Mouse (Mus musculus) liver, embryonic 16.5 days (tissue): Measurements from ENCODE around the gene Uvrag. TPM values are rescaled to one million over a fixed set of nuclear protein-coding genes. Genes with fewer than 3 reads are reported as not detected.

Experiments
- ATAC-seq: fragments of 200-750 bp; cut with Nextera tagmentation; 2 replicates; pipeline ENCODE4 v1.8.0; 2017; ENCODE audit warnings: low read depth, mild to moderate bottlenecking, moderate number of reproducible peaks, moderate library complexity
- H3K27ac ChIP-seq: fragments of 300-500 bp; sonication (generic); 2 replicates; pipeline ENCODE4 v1.5.1; 2014; ENCODE audit warnings: mild to moderate bottlenecking, low read length
- H3K27me3 ChIP-seq: fragments of 300-500 bp; sonication (generic); 2 replicates; pipeline ENCODE4 v1.6.1; 2014; ENCODE audit warnings: low read depth, low read length, mixed read lengths; ENCODE audit not compliant: control insufficient read depth, insufficient read depth
- H3K36me3 ChIP-seq: fragments of 300-500 bp; sonication (generic); 2 replicates; pipeline ENCODE4 v1.6.1; 2014; ENCODE audit warnings: mild to moderate bottlenecking; ENCODE audit not compliant: control insufficient read depth, insufficient read depth
- H3K4me1 ChIP-seq: fragments of 300-500 bp; sonication (generic); 2 replicates; pipeline ENCODE4 v1.6.1; 2014; ENCODE audit warnings: low read depth, low read length, mixed read lengths; ENCODE audit not compliant: control insufficient read depth
- H3K4me2 ChIP-seq: fragments of 300-500 bp; sonication (generic); 2 replicates; pipeline ENCODE4 v1.6.1; 2014; ENCODE audit warnings: low read depth, low read length, mixed read lengths
- H3K4me3 ChIP-seq: fragments of 300-500 bp; sonication (generic); 2 replicates; pipeline ENCODE4 v1.5.1; 2014; ENCODE audit warnings: low read depth, mild to moderate bottlenecking, low read length
- H3K9ac ChIP-seq: fragments of 300-500 bp; sonication (generic); 2 replicates; pipeline ENCODE4 v1.6.1; 2014; ENCODE audit warnings: low read depth, low read length
- H3K9me3 ChIP-seq: fragments of 300-500 bp; sonication (generic); replicated peaks from 2 replicates; pipeline ENCODE4 v1.6.1; 2016; ENCODE audit warnings: low read length; ENCODE audit not compliant: control insufficient read depth
- WGBS: fragments of 180-500 bp; shearing (Covaris S2); extraction: QIAGEN DNeasy Blood & Tissue Kit; methylation state at CpG from one replicate; pipeline ENCODE4 v1.1.7; 2014; ENCODE audit not compliant: insufficient replicate concordance; 5-methylcytosine and 5-hydroxymethylcytosine counted together
- polyA plus RNA-seq: library from polyadenylated mRNA; unstranded; fragments of >200 nt; fragmentation: Nextera tagmentation; extraction: Ambion mirVana; gene quantifications from 2 replicates; pipeline ENCODE4 v1.2.1, GENCODE M21; 2015

The Uvrag gene
- polyA plus RNA-seq, 1 experiment from 2014 or later, result 8.2 TPM

GRCm38 (mm10) chr7:99120865-99121521, 19.9 kb downstream of the Uvrag start:
- Histone ChIP-seq H3K36me3 (no peaks in the 10 kb centered on the region), H3K4me3 (no peak overlapping the region), H3K27me3 (no peaks in the 10 kb centered on the region), H3K27ac (peak overlapping the region; percentile 70), H3K9me3 (peaks cover 2% of the 10 kb centered on the region), H3K4me2 (no peak overlapping the region), H3K9ac (no peak overlapping the region), H3K4me1 (peaks cover 13% of the 10 kb centered on the region)
- peak; percentile 70 for ATAC-seq
- 35% methylated on average over 5 of the region's 5 CpGs for WGBS

- Histone ChIP-seq H3K9ac (no peak overlapping the region), H3K4me2 (no peak overlapping the region), H3K9me3 (peaks cover 2% of the 10 kb centered on the region), H3K27ac (no peak overlapping the region), H3K36me3 (no peaks in the 10 kb centered on the region), H3K4me3 (no peak overlapping the region), H3K27me3 (no peaks in the 10 kb centered on the region), H3K4me1 (peaks cover 13% of the 10 kb centered on the region)
- WGBS, result 32% methylated on average over 4 of the region's 4 CpGs
- no peak for ATAC-seq
Measured at GRCm38 (mm10) chr7:99120082-99120481, 20.9 kb downstream of the Uvrag start.

DNA sequence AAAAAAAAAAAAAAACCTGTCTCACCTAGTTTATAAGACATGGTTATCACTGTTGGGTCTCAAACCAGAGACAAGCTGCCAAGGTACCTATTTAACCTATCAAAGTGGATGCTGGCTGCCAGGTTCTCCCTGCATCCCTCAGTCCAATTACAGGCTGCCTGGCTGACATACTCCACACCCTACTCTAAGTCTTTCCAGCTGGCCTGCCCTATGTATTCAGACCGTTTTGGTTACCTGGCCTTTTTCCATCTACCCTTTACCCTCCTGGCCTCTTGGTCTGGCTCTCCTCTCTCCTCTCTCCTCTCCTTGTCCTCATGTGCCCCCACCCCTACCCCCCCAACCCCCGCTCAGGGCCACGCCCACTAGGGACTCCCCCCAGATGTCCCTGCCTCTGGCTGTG, 24.2 kb downstream of the Uvrag start:
- 58% methylated on average over 3 of the region's 3 CpGs for WGBS
- Histone ChIP-seq H3K36me3 (no peaks in the 10 kb centered on the region), H3K9me3 (no peaks in the 10 kb centered on the region), H3K4me2 (no peak overlapping the region), H3K27me3 (no peaks in the 10 kb centered on the region), H3K9ac (no peak overlapping the region), H3K4me1 (peaks cover 3% of the 10 kb centered on the region), H3K4me3 (no peak overlapping the region), H3K27ac (no peak overlapping the region)
- no peak for ATAC-seq

- Histone ChIP-seq H3K9me3 (no peaks in the 10 kb centered on the region), H3K36me3 (no peaks in the 10 kb centered on the region), H3K4me2 (no peak overlapping the region), H3K4me3 (no peak overlapping the region), H3K27ac (no peak overlapping the region), H3K4me1 (no peaks in the 10 kb centered on the region; the same call in none of the 2 replicates), H3K27me3 (no peaks in the 10 kb centered on the region), H3K9ac (no peak overlapping the region)
- no peak for ATAC-seq
- 76% methylated on average over 16 of the region's 16 CpGs for WGBS
Measured at GRCm38 (mm10) chr7:99114006-99114726, 26.8 kb downstream of the Uvrag start.

DNA sequence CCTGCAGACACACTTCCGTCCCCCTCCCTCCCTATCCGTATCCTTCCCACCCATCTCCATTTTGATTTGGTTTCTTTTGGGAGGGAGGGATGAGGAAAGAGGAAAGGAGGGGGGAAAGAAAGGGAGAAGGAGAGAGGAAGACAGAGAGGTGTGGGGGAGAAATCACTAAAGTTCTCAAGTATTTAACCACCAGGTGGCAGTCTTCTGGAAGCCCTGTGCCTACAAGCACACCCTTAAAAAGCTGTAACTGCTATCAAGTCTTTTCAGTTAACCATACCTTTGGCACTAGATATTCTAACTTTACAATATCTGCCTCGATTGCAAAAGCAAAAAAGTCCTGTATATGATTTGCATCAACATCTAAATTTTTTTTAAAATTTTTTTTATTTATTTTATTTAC, 33.4 kb downstream of the Uvrag start:
- Histone ChIP-seq H3K4me1 (peaks cover 8% of the 10 kb centered on the region), H3K4me3 (no peak overlapping the region), H3K27me3 (no peaks in the 10 kb centered on the region), H3K9ac (no peak overlapping the region), H3K36me3 (no peaks in the 10 kb centered on the region), H3K4me2 (no peak overlapping the region), H3K9me3 (no peaks in the 10 kb centered on the region), H3K27ac (no peak overlapping the region)
- ATAC-seq, result no peak
- 53% methylated on average over 3 of the region's 3 CpGs for WGBS

GRCm38 (mm10) chr7:99106714-99107270, 34.1 kb downstream of the Uvrag start:
- Histone ChIP-seq H3K9me3 (no peaks in the 10 kb centered on the region), H3K4me1 (peaks cover 12% of the 10 kb centered on the region), H3K4me3 (no peak overlapping the region), H3K4me2 (no peak overlapping the region), H3K27ac (no peak overlapping the region), H3K36me3 (no peaks in the 10 kb centered on the region), H3K9ac (no peak overlapping the region), H3K27me3 (no peaks in the 10 kb centered on the region)
- peak; percentile 14; the same call in 1 of the 2 replicates for ATAC-seq
- 55% methylated on average over 4 of the region's 4 CpGs for WGBS

DNA sequence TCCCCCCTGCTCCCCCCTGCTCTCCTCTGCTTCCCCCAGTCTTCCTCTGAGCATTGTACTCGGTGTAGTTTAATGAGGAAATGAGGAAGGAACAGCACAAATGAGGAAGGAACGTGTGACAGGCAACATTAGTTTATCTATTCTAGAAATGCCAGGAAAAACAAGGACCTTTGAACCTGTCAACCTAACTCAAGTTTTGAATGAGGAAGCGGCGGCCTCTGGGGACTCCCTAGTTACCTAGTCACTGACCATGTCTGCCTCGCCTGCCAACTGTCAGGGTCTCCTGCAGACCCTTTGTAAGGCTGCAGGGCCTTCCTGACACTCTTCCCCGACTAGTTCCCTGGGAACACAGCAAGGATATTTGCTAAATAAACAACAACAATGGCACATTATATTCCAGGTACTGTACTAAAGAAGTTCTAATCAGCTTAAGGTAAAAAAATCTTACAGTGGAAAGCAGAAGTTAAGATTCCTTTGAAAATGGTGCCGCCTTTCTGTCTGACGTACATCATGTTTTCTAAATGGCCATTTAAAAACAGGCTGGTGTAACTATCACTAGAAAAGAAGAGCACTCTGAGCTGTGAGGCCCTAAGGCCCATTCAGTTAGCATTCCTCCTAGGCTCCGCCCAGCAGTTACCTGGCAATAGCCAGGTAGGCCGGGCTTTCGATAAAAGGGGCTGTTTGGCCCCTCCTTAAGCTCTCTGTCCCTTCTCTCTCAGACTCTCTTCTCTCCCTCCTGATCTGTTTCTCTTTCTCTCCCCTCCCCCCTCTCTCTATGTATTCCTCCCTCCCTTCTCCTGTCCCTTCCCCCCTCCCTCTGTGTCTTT, 39.0 kb downstream of the Uvrag start:
- H3K4me1 ChIP-seq, result peaks cover 17% of the 10 kb centered on the region
- 27% methylated on average over 11 of the region's 11 CpGs for WGBS
- no peak overlapping the region for H3K4me2 ChIP-seq
- no peak overlapping the region for H3K9ac ChIP-seq
- no peaks in the 10 kb centered on the region for H3K9me3 ChIP-seq
- peak overlapping the region; percentile 45; the same call in 1 of the 2 replicates for H3K27ac ChIP-seq
- ATAC-seq, result peak; percentile 28; the same call in 1 of the 2 replicates
- no peaks in the 10 kb centered on the region for H3K27me3 ChIP-seq
- H3K4me3 ChIP-seq, result no peak overlapping the region
- H3K36me3 ChIP-seq, result no peaks in the 10 kb centered on the region

- H3K27me3 ChIP-seq, result no peaks in the 10 kb centered on the region
- WGBS, result 36% methylated on average over 2 of the region's 2 CpGs
- H3K4me2 ChIP-seq, result no peak overlapping the region
- H3K27ac ChIP-seq, result peak overlapping the region; percentile 16
- peak; percentile 17 for ATAC-seq
- H3K9me3 ChIP-seq, result no peaks in the 10 kb centered on the region
- H3K9ac ChIP-seq, result no peak overlapping the region
- H3K36me3 ChIP-seq, result no peaks in the 10 kb centered on the region
- H3K4me3 ChIP-seq, result no peak overlapping the region
- H3K4me1 ChIP-seq, result peaks cover 11% of the 10 kb centered on the region
Measured at GRCm38 (mm10) chr7:99101076-99101475, 39.9 kb downstream of the Uvrag start.
